Mouse (Mus musculus): ENCODE measurements around the gene Gm11985.

The Gm11985 gene

GRCm38 (mm10) chr11:7156427-7156826, 31.9 kb downstream of the Gm11985 start:
- in situ Hi-C loops (cut with MboI, MseI) = loop anchor here (10.0 kb wide), 1 partner anchor 492 kb away; no protein-coding TSS in a partner anchor

DNA sequence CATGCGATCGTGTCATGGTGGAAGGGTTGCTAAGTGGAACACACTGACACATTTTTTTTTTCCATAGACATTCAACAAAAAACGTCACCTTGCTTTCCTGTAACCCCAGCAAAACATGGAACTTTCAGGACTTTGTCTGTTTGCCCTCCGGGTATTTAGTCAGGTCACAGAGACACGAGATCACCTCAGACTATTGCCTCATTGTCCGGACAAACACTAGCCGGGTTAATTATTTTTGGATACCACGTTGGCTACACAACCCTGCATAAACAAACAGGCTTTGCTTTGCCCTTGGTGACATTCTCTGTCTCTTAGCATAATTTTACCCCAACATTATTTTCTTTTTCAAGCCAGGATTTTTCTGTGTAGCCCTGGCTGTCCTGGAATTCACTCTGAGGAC, 35.3 kb downstream of the Gm11985 start:
- in situ Hi-C loops (cut with MboI, MseI) = loop anchor here (10.0 kb wide), 1 partner anchor 488 kb away; no protein-coding TSS in a partner anchor

DNA sequence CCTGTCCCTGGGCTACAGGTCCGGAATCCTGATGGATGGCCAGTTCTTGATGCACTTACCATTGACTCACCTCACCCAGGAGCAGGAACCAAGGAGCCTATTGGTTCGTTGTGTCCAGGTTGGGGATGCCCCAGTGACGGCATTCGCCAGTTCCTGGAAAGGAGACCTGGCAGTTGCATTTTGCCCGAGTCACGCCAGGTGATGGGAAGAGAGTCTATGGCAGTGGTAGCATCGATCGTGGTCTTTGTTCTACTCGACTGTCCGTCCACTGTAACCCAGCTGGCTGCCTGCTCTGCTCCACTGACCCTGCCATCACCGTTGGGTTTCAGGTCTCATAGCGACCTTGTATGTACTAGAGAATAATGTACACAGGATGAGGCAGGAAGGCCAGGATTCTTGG, 36.0 kb downstream of the Gm11985 start:
- in situ Hi-C loops (cut with MboI, MseI) = loop anchor here (10.0 kb wide), 1 partner anchor 488 kb away; no protein-coding TSS in a partner anchor

DNA sequence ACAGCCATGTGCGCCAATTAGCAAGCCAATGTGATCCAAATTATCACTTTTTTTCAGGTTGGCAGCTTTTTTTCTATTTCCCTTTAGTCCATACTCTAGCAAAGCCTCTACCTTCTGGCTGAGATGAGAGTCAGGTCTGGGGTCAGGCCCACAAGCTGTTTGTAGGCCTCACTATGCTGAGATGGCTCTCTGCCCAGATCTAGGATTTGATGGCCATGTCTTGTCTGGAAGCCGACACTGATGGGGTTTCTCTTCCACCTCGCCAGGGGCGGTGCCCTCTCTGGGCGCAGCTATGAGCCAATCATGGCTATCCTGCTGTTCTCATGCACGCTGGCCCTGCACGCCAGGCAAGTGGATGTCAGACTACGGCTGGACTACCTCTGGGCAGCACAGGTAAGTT, 37.9 kb downstream of the Gm11985 start:
- in situ Hi-C loops (cut with MboI, MseI) = loop anchor here (10.0 kb wide), 1 partner anchor 486 kb away; no protein-coding TSS in a partner anchor

DNA sequence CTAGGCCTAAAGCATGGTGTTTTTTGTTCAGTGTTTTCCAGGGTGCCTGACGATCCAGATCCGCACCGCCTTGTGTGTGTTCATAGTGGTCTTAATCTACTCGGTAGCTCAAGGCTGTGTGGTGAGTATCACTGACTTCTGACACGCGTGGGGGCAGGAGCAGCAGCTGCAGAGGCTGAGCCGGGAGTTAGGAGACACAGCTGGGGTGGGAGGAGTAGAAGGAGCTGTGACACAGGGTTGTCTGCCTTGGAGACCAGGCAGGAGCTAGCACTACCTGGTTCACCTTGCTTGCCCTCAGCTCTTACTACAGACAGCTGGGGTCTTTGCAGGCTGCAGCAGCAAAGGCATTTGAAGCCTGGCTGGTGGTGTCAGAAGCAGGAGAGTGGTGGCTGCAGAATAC, 38.9 kb downstream of the Gm11985 start:
- in situ Hi-C loops (cut with MboI, MseI) = no loop called here

DNA sequence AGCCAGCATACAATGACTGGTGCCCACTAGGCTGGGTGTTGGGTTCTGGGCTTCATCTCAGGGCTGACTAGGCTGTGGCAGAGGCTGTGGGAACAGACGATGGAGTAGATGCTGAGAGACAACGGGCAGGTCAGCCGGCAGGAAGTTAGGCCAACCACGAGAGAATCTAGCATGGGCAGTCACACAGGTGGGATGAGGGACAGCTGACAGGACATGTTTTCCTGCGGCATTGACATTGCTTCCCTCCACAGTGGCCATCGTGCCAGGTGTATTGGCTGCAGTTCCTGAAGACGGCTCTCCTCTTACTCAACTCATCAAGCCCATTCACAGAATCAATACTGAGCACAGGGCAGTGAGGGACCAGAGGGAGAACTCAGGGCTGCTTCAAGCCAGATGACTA, 40.4 kb downstream of the Gm11985 start:
- in situ Hi-C loops (cut with MboI, MseI) = no loop called here

GRCm38 (mm10) chr11:7147536-7147935, 40.8 kb downstream of the Gm11985 start:
- in situ Hi-C loops (cut with MboI, MseI) = no loop called here

- in situ Hi-C loops (cut with MboI, MseI) = no loop called here
Measured at GRCm38 (mm10) chr11:7145221-7145620, 43.1 kb downstream of the Gm11985 start.

DNA sequence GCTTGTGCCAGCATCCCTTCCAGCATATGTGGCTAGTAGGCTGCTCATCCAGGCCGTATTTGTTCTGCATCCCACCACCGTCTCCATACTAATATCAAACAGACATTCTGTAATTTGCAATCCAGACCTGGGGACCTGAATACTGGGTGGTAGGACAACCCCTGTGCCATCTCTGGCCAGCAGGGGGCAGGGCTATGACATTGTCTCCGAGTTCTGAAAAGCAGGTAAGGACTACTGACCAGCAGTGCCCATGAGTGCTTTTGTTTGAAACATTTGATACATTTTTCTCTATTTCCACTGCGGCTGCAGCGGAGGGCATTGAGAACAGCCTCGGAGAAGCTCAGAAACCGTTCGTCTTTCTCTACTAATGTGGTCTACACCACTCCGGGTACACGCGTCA, 44.0 kb downstream of the Gm11985 start:
- in situ Hi-C loops (cut with MboI, MseI) = no loop called here

DNA sequence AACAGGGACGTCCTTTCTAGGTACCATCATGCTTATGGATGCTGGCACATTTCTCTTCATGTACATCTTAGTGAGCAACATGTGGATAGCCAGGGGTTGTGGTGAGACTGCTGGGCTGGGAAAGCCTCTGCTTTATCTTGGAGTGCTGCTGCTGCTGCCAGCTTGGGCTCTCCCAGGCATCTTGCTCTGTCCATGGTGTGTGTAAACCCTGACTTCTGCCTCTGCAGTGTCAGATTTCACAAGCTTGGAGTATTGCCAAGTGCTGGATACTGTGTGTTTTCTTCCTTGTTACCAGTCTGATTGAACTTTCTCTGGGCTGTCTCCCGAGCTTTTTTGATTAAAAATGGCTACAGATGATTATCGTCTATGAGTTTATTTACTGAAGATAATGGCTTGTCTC, 45.6 kb downstream of the Gm11985 start:
- in situ Hi-C loops (cut with MboI, MseI) = no loop called here

GRCm38 (mm10) chr11:7140449-7140848, 47.9 kb downstream of the Gm11985 start:
- in situ Hi-C loops (cut with MboI, MseI) = no loop called here

DNA sequence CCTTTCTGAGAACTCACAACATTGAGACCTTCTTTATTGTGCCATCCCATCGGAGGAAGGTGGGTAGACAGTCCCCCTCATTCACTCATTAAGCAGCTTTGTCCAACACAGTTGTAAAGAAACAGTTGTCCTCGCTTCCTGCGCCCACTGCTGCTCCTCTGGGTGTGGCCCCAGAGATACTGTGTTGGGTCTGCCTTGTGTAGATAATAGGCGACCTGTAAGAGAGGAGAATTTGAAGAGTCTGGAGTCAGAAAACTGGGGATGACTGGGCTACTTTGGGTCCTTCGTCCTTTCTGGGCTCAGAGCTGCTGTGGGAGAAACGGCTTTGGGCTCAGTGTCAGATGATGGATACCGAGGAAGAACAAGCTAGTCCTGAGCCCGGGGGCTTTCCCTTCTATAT, 50.0 kb downstream of the Gm11985 start:
- in situ Hi-C loops (cut with MboI, MseI) = no loop called here

- in situ Hi-C loops (cut with MboI, MseI) = no loop called here
Measured at GRCm38 (mm10) chr11:7136246-7136855, 52.0 kb downstream of the Gm11985 start.

DNA sequence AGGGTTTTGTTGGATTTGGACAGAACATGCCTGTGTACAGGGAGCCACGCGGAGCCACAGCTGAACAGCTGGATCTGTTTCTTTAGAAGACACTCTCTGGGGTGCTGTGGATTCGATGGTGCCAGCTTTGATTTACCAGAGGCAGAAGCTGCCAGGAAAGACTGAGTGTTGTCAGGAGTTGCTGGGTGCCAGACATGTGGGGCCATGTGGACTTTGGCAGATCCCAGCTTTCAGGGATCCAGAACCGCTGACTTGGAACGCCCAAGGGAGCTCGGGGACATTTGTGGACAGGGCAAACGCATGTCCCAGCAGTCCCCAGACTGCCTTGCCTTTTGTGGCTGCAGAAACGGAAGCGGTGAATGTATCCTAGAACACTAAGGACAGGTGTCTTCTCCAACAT, 52.6 kb downstream of the Gm11985 start:
- in situ Hi-C loops (cut with MboI, MseI) = no loop called here

GRCm38 (mm10) chr11:7135301-7135700, 53.1 kb downstream of the Gm11985 start:
- in situ Hi-C loops (cut with MboI, MseI) = no loop called here

- in situ Hi-C loops (cut with MboI, MseI) = no loop called here
Measured at GRCm38 (mm10) chr11:7134319-7134718, 54.0 kb downstream of the Gm11985 start.

GRCm38 (mm10) chr11:7133736-7134135, 54.6 kb downstream of the Gm11985 start:
- in situ Hi-C loops (cut with MboI, MseI) = no loop called here
